Mouse (Mus musculus) ovary, adult 18-20 months (tissue): ENCODE results near the gene Rab8b.
"Not testable (repeated sequence)": the region's sequence is repeated elsewhere in the genome, so short reads cannot be mapped to it uniquely, and the experiment has no call there.

Experiments
- DNase-seq: peaks from one replicate; pipeline ENCODE4 v3.0.0; 2022; ENCODE audit warnings: low spot score, mixed read lengths

Gene Rab8b

DNA sequence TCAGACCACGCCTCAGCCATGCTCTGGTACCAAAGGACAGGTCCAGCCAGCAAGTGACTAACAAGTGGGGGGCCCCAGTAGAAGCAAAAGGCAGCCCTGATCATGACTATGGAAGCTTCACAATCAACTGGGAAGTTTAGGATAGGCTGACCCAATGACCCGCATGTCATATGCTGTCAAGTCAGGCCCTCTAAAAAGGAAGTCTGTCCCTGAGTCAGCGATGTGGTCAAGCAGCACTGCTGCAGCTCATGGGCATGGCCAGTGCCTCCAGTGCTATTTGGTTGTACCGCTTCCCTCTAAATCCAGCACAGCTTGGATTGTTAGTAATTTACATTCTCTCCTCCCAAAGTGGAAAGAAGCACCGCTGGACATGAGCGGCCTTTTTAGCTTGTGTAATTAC, 32.7 kb downstream of the Rab8b start:
- no peak for DNase-seq

DNA sequence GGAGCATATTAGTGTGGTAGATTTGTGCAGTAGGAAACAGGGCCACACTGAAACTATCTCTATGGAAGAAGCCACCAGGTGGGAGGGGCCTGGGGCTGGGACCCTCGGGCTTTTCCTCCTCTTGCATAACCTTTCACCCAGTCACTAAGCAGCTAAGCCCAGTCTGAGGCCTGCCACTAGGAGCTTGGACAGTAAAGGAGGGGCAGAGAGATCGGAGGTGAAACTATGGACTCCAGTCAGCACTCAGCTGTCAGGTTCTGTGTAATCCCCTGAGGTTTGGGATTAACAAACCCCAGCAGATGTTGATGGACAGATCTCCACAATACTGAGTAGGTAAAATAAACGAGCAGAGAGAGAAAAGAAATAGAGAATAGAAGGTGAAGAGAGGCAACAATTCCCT, 33.1 kb downstream of the Rab8b start:
- no peak for DNase-seq

DNA sequence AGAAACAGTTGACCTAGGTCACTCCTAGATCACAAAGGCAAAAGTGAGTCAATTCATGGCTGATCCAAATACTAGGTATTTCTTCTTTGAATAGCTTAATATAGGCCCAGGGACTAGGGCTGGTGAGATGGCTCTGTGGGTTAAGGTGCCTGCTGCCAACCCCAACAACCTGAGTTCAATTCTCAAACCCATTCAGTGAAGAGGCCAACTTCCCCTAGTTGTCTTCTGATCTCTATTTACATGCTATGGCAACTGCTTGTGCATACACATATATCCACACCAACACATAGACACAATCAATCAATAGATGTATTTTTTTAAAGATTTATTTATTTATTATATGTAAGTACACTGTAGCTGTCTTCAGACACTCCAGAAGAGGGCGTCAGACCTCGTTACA, 34.9 kb downstream of the Rab8b start:
- no peak for DNase-seq

DNA sequence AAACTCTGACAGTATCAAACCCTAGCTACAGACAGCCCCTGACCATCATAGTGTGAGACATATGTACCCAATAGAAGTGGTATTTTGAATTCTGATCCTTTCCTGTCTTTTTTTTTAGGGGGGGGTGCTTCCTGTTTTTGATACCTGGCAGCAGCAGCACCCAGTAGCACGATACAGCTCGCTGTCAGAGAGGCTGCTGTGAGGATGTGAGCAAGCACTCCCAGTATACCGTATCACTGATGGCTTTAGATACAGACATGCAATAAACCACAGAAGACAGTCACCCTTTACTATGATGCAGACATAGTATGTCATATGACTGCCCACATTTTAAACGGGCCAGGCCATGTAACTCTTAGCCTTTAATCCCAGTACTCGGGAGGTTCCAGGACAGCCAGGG, 36.0 kb downstream of the Rab8b start:
- DNase-seq = no peak

DNA sequence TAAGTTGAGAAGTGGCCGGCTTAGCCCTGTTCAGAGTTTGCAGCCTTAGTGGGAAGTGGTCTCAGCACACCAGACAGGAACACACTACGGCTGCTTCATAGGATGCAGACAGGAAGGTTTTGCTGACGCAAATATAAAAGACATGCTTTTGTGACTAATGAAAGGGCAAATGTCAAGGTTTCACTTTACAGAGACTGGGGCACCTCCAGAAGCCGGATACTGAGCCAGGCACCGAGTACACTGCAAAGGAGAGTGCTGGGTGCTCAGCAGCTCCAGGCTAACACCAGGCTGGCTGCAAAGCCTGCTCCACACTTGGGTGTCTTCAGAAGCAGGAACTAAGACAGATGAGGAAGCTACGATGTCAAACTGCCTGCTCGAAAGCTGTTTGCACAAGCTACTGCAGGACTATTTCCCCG, 37.1 kb downstream of the Rab8b start:
- DNase-seq = no peak

DNA sequence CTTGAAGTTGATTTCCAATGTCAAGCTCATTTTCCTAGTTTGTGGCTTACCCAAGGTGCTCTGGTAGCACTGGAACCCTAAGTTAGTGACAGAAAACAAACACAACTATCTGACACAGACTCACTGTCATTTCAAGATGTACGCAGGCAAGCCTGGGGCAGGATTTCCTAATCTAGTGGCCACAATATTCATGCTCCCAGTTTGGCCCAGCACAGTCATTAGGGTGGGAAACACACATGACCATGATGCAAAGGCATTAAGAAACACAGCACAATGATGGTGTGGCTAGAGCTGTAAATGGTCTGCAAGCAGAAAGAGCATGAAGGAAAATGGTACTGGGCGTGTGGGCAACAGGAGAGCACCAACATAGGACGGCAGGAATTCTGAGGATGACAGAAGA, 37.6 kb downstream of the Rab8b start:
- DNase-seq = no peak

DNA sequence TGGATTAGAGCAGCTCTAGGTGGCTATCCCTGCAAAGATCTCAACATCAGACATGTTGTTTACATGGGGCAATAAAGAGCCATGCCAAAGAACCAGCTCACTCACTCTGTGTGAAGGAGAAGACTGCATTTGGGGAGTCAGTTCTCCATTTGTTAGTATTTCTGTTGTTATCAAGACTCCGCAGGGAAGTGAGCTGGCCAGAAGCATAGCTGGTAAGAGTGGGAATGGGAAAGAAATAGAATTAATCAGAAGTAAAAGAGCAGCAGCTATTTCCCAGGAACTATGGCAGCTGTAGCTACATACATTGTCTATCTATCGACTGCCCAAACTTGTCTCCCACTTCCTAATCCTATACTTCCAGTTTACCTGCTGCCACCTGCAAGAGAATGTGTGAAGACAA, 38.7 kb downstream of the Rab8b start:
- no peak for DNase-seq

DNA sequence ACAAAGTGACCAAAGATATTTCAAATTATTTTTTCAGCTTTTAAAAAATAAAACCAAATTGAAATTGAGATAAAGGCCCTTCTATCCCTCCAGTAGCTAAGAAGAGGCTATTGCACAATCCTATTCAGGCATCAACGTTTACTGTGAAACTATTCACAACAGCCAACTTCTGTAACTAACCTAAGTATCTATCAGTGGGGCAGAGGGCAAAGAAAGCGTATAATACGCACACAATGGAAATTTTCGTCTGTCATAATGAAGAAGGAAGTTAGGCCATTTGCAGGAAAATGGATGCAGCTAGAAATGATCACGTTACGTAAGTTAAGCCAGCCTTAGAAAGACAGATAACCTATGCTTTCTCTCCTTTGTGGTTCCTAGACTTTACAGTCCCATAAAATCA, 40.0 kb downstream of the Rab8b start:
- DNase-seq = no peak

DNA sequence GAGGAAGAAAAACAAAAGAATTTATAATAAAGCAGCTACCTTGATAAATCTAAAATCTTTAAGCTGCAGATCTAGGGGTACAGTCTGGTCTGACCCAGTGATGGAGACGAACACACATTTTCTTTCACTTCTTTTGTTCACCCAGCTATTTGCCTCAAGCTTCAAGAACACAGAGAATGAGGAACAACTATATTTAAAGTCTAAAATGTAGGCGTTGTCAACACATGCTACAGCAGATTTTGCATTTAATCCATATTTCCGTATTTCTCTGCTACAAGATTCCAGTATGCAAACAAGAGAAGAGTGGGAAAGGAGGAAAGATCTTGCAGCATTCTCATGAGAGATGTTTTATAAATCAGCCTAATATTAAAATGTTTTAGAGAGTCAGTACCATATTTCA, 40.6 kb downstream of the Rab8b start:
- no peak for DNase-seq

DNA sequence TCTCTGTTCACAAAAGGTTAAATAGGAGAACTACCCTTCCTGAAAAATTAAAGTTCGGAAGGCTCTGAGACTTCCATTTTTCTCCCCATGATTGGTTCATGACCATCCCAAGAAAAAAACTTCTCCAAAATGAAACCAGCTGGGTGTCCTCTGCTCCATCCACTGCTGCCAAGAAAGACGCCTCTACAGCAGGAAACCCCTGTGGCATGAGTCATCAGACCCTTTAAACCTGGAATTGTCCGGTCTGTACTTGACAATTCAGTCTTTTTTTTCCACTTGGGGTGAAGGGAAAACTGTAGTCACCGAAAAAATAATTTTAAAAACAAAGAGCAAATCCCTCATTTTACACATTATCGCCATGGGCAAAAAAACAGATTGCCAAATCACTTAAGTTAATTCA, 42.9 kb downstream of the Rab8b start:
- DNase-seq = peak; percentile 17

DNA sequence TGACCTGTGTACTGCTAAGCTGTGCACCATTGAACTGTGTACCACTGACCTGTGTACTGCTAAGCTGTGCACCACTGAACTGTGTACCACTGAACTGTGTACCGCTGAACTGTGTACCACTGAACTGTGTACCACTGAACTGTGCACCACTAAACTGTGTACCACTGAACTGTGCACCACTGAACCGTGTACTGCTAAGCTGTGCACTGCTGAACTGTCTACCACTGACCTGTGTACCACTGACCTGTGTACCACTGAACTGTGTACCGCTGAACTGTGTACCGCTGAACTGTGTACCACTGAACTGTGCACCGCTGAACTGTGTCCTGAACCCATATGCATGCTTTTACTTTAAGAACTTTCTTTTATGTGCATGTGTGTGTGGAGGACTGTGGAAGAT, 45.2 kb downstream of the Rab8b start:
- no peak for DNase-seq

DNA sequence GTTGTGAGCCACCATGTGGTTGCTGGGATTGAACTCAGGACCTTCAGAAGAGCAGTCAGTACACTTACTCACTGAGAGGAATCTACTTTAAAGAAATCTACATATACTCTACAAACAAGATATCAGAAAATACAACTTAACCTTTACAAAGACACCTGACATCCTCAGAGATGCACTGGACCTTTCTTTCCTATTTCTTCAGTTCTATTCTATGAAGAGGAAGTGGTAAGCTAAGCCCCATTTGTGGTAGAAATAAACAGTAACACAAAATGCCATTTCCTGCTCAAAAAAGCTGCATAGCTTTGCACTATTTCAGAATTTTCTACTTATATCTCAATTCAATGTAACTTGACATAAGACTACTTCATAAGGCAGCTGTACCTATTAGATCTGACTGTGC, 46.0 kb downstream of the Rab8b start:
- no peak for DNase-seq

DNA sequence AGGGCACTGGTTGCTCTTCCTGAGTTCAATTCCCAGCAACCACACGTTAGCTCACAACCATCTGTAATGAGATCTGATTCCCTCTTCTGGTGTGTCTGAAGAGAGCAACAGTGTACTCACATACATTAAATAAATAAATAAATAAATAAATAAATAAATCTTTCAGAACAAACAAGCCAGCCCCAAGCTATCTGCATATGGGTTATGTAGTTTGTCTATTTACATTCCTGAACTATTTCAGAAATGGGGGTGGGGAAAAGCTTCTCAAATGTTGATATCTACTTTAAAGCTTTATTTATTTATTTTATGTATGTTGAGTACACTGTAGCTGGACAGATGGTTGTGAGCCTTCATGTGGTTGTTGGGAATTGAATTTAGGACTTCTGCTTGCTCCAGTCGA, 46.5 kb downstream of the Rab8b start:
- not testable (repeated sequence) for DNase-seq

DNA sequence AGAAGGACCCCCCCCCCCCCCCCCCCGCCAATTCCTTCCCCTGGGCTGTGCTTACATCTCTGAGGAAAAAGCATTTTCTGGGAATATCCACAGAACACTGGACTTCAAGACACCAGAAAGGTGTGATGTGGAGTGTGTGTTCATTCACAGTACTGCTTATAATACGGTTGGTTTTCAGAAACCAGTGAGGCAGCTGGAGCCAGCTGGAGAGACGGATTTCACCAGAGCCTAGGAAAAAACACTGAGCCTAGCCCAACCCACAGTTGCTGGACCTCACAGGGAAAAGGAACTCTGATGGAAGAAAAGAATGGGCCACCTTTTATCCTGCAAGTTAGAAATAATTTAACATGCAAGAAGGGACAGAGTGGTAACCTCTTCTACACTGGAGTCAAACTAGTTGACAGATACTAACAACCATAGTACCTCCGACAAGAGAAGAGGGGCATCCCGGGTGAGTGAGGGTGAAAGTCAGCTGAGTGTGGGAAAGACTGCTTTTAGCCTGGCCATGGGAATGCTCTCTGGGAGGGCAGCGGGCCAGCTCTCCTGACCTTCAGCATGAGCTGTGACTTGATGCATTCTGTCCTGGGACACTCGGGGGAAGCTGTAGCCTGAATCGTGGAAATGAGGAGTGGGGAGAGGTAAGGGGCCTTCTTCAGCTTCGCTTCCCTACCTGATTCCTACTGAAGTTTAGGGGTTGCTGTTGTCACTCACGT, 47.3 kb downstream of the Rab8b start:
- peak; percentile 31 for DNase-seq

DNA sequence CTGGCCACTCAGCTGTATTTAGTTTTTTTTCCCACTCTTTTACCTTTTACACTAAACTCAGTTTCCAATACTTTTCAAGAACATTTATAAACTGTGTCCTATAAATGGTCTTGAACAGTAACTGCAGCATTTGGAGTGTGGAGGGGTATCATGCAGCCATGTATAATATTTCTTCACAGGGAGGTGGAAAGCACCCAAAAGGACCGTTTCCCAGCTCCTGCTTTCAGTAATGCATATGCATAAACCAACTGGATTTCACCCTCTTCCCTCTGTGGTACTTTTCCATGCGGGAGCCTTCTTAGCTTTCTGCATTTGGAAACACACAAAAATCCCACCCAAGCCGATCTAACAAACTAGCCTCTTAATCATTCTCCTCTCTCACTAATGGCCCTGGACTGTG, 54.8 kb downstream of the Rab8b start:
- DNase-seq = no peak

DNA sequence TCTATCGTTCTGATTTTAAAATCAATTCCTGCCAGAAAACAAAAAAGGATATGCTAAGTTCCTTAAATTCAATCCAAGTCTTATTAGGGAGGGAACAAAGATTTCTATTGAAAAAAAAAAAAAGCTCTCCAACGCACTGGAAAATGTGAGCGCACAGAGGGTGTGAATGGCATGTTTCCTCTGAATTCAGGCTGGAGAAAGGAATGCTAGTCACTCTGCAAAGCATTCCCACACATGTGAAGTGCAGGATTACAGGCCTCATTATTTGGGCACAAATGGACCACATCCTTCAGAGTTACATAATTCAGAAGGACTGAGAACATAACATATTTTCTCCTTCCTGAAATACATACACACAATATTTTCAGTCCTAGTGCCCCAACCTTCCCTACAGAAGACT, 56.0 kb downstream of the Rab8b start:
- DNase-seq = no peak

DNA sequence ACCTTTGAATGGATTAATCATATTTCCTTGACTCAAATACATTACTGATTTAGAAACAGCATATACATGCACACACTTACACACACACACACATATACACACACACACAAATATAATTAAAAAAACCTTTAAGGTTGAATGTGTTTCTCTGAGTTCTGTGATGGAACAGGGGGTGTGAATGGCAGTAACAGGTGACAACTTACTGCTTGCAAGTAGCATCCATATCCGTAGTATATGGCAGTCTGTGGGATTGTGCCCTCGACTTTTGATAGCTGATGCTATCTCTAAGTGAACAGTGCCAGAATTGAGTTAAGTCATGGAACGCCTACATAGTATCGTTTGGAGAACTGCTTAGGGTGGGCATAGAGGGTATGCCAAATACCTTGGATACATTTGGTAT, 57.3 kb downstream of the Rab8b start:
- DNase-seq = no peak

DNA sequence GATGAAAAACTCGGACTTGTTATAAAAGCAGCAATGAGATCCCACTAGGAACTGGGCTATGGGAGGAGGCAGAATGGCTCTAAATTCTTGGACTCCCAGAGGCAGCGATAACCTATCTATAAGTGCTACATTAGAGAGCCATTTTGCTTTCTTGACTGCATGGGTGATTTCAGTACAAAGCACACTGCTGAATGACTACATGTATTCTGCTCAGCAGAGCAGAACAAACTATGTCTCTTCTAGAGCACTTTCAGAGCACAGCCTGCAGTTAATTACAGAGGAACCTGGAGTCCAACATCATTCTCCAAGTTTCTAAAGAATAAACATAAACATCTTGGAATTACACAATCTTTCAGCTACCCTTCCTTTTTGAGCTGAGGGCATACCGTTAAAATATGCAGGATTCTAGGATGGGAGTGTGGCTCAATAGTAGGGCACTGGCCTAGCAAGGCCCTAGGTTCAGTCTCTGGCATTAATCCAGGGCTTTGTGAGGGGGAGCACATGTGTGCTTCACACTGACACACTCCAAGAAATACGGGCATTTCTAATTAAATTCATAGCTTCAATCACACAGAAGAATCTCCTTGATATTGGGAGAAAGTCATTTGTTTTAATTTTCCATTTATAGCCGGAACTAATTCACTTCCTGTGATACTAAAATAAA, 58.3 kb downstream of the Rab8b start:
- no peak for DNase-seq

DNA sequence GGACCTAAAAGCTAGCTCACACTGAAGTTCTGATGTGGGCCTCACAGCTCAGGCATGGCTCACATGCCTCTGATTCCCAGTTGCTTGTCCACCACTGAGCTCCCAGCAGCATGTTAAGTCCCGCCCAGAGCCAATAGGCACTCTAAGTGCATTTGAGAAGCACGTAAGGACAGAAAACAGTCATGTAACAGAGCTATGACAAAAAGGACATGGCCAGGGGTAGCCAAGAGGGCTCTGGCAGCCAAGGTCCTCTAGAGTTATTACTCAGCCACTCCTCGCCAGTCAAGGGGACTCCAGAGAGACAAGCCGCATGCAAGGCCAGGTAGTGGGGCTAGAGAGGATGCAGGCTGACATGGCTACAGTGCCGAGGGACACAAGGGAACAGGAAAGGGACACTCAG, 60.0 kb downstream of the Rab8b start:
- no peak for DNase-seq

DNA sequence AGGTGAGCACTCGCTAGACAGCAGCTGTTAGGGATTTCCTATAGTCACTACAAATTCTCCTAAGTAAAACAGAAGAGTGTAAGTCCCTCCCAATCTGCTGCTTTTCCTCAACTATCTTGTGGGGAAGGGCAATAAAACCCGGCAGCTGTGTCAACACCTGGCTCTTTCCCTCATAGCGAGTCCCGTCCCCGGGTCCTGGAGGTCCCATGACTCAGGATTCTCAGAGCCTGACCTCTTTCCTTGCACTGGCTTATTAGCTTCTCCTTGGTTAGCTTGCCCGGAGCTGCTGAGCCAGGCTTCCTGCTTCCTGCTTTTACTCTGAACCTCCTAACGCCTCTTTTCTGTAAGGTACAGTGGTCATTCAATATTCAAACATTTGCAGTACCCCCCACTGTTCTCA, 63.6 kb downstream of the Rab8b start:
- no peak for DNase-seq

DNA sequence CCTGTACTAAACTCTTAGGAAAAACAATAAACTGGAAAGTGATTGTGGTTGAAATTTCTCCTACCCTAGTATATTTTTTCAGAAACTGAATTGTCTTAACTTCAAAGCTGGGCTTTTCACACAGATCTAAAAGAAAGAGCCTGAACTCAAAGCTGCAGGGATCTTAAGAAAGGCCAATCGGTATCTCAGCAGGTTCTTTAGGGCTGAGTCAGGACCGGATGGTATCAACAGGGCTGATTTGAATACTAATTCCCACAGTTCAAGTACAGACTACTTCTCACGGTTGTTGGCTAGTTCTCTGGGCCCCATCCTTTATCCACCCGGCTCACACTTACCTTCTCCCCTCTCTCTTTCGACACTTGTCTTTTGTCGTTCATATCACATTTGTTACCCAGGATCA, 66.9 kb downstream of the Rab8b start:
- no peak for DNase-seq

DNA sequence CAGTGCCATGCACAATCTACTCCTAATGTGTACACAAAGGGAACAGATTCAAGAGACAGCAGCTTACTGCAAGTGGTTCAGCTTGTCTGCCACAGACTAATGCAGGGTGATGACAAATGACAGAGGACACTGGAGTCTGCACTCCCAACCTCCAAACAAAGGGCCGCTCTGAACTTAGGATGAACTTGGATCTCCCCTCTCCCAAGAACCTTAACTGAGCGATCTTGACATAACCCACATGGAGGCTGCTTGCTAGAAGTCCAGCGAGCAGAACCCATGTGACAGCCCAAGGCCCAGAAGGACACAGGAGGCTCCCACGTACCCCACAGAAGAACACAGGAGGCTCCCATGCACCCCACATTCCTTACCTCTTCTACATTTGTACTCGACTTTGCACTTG, 68.5 kb downstream of the Rab8b start:
- DNase-seq = no peak

DNA sequence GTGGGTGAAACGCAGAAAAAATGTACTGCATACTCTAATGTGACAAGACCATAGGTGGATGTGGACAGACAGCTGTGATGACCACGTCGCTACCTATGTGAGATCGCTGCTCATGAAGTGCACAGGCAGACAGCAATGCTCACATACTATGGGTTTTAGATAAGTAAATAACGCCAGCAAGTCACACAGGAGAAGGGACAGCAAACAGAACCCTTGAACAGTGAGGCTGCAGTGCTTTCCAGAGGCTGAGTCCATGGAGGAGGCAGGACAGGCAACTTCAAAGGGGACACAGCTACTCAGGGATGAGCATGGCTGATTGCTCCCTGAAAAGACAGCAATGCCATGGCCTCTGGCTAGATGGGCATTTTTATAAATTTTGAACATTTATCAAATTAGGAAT, 72.7 kb downstream of the Rab8b start:
- no peak for DNase-seq

DNA sequence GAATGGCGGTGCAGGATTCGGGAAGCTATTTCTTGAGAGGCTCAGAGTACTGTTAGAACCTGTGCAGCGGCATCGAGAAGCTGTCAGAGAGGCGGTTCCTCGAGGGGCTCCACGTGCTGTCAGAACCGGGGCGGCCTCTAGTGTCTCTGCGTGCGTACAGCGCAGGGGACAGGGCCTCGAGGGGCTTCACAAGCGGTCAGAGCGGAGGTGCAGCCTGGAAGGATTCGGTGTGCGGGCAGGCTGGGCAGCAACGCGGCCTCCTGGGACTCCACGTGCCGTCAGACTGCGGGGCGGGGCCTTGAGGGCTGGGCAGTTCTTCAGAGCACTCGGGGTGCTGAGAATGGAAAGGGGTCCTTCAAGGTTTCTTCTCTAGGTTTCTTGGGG, 84.4 kb downstream of the Rab8b start:
- DNase-seq = no peak
